Mouse (Mus musculus): ENCODE results near the gene Btbd2. TPM values are rescaled to one million over a fixed set of nuclear protein-coding genes. Genes with fewer than 3 reads are reported as not detected.

Gene Btbd2
- total and polyA plus RNA-seq, 3 experiments: 43.1 to 81.8 TPM; not detected in 1

DNA sequence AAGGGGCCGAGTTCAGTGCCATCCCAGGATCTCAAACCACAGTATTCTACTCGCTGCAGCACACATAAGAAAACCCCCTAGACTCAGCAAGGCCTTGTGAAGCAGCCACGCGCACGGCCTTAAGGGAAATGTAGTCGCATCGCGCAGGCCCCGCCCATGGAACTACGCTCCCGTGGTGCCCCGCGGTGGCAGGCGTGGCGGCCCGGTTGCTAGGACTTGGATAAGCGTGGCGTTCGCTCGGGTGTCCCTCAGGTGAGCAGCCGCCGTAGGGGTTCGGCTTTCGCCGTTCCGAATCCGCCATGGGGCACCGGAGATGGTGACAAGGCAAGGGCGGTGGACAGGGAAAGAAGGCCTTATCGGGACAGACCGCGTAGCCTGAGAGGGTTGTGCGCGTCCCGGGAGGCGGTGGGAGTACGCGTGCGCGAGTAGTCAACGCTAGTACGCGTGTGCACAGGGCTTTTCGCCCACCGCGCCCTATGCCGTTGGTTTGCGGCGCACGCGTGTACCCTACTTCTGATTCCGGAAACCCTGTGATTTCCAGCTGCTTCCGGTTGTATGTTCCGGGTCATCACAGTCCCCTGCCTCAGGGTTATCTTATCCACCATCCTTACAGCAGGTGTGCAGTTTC is 54.1 kb downstream of the Btbd2 start, which contains the start of the genes Scamp4 and Adat3:
Gene Scamp4 (plus strand): TSS at position 175 of the 628 bp plus-strand sequence.
Gene Adat3 (plus strand): TSS at position 183 of the 628 bp plus-strand sequence.
- peak within 1 kb of the TSS; percentile 92 for H3K9ac ChIP-seq (ENCODE audit: control insufficient read depth, low read depth, low read length, poor library complexity, severe bottlenecking)
- H3K27me3 ChIP-seq (ENCODE audit: control insufficient read depth in 1 of 2, insufficient read depth in 2 of 2, low read length in 2 of 2): no peaks in the 10 kb centered on the region
- H3K4me3 ChIP-seq (ENCODE audit: control insufficient read depth in 1 of 2, insufficient read depth in 1 of 2, low read depth in 2 of 2, low read length in 2 of 2): peak within 1 kb of the TSS; percentile 78 to 91
- H3K4me1 ChIP-seq (ENCODE audit: control insufficient read depth in 1 of 2, insufficient read depth in 2 of 2, low read length in 2 of 2): peaks cover 8 to 17% of the 10 kb centered on the region in 2 experiments
- DNase-seq (ENCODE audit: low read depth, low spot score): peak; percentile 98
- peaks cover 37% of the 10 kb centered on the region for H3K79me2 ChIP-seq (ENCODE audit: control insufficient read depth, insufficient read depth, low read length, poor library complexity)
- peaks cover 0 to 15% of the 10 kb centered on the region in 2 experiments; a peak in 2 of 4 replicates for H3K36me3 ChIP-seq (ENCODE audit: control insufficient read depth in 1 of 2, insufficient read depth in 2 of 2, low read length in 2 of 2)
- H3K9me3 ChIP-seq (replicated peaks; ENCODE audit: insufficient read depth, low read length): no peaks in the 10 kb centered on the region
- peak within 1 kb of the TSS; percentile 90 for H3K27ac ChIP-seq (ENCODE audit: control insufficient read depth, low read depth, low read length)
- TF ChIP-seq POLR2A (IDR thresholded peaks at IDR 0.05; ENCODE audit: control insufficient read depth in 1 of 2, insufficient read depth in 1 of 2, low read depth in 1 of 2, low read length in 2 of 2, poor library complexity in 1 of 2) (peak; percentile 82 to 94), CHD1 (IDR thresholded peaks at IDR 0.05; ENCODE audit: low read depth, low read length) (no peak), MEF2A (IDR thresholded peaks at IDR 0.05; ENCODE audit: extremely low read depth, insufficient replicate concordance, low read depth, low read length, poor library complexity, severe bottlenecking) (no peak), MAX (IDR thresholded peaks at IDR 0.05; ENCODE audit: low read length) (peak; percentile 80), NRF1 (IDR thresholded peaks at IDR 0.05; ENCODE audit: insufficient read depth, low read depth, low read length, poor library complexity, severe bottlenecking) (peak; percentile 86), MAZ (IDR thresholded peaks at IDR 0.05; ENCODE audit: low read depth, low read length) (peak; percentile 51; the same call in 1 of the 2 replicates), MAFK (IDR thresholded peaks at IDR 0.05; ENCODE audit: borderline replicate concordance, low read depth, low read length) (no peak), MYC (IDR thresholded peaks at IDR 0.05; ENCODE audit: low read depth, low read length) (peak; percentile 92), ZNF384 (IDR thresholded peaks at IDR 0.05; ENCODE audit: low read depth, low read length) (no peak), ZKSCAN1 (IDR thresholded peaks at IDR 0.05; ENCODE audit: low read depth, low read length) (no peak), ETS1 (IDR thresholded peaks at IDR 0.05; ENCODE audit: low read depth, low read length) (peak; percentile 94), UBTF (IDR thresholded peaks at IDR 0.05; ENCODE audit: borderline replicate concordance, insufficient read depth, low read depth, low read length) (no peak), ZMIZ1 (IDR thresholded peaks at IDR 0.05; ENCODE audit: low read depth, low read length) (peak; percentile 85), JUND (IDR thresholded peaks at IDR 0.05; ENCODE audit: low read depth, low read length) (no peak), GATA1 (IDR thresholded peaks at IDR 0.05; ENCODE audit: low read depth, low read length) (peak; percentile 76), HCFC1 (IDR thresholded peaks at IDR 0.05; ENCODE audit: low read depth, low read length) (peak; percentile 91), NELFE (IDR thresholded peaks at IDR 0.05; ENCODE audit: low read depth, low read length) (peak; percentile 94), ELF1 (IDR thresholded peaks at IDR 0.05; ENCODE audit: low read depth, low read length) (peak; percentile 91), TBP (IDR thresholded peaks at IDR 0.05; ENCODE audit: low read depth, low read length) (peak; percentile 79), POLR2AphosphoS5 (IDR thresholded peaks at IDR 0.05; ENCODE audit: borderline replicate concordance, low read depth, low read length) (no peak), E2F4 (IDR thresholded peaks at IDR 0.05; ENCODE audit: borderline replicate concordance, low read depth, low read length) (no peak), TAL1 (IDR thresholded peaks at IDR 0.05; ENCODE audit: low read length) (peak; percentile 63), RAD21 (IDR thresholded peaks at IDR 0.05; ENCODE audit: low read depth, low read length) (no peak), USF2 (IDR thresholded peaks at IDR 0.05; ENCODE audit: borderline replicate concordance in 1 of 2, insufficient read depth in 1 of 2, low read depth in 1 of 2, low read length in 2 of 2) (no peak), CHD2 (IDR thresholded peaks at IDR 0.05; ENCODE audit: low read length) (no peak), KAT2A (conservative IDR thresholded peaks at IDR 0.05; ENCODE audit: low read depth, low read length) (peak; percentile 69; the same call in 1 of the 2 replicates), BHLHE40 (IDR thresholded peaks at IDR 0.05; ENCODE audit: borderline replicate concordance, low read depth, low read length) (peak; percentile 80; the same call in 1 of the 2 replicates), SIN3A (IDR thresholded peaks at IDR 0.05; ENCODE audit: low read length) (peak; percentile 95), SMC3 (IDR thresholded peaks at IDR 0.05; ENCODE audit: low read depth, low read length) (no peak), POLR2AphosphoS2 (IDR thresholded peaks at IDR 0.05; ENCODE audit: low read length) (peak; percentile 94), CTCF (IDR thresholded peaks at IDR 0.05 in 2 of 3, conservative IDR thresholded peaks at IDR 0.05 in 1 of 3; ENCODE audit: control insufficient read depth in 1 of 3, insufficient read depth in 1 of 3, low read depth in 2 of 3, low read length in 3 of 3, poor library complexity in 1 of 3, severe bottlenecking in 1 of 3) (no peak), EP300 (IDR thresholded peaks at IDR 0.05; ENCODE audit: low read depth in 1 of 2, low read length in 2 of 2) (peak; percentile 35 to 75; a peak in 3 of 4 replicates), USF1 (IDR thresholded peaks at IDR 0.05; ENCODE audit: low read depth, low read length) (0 out of 2 replicates have a peak, but pooled peaks have one; percentile 27), ZC3H11A (IDR thresholded peaks at IDR 0.05; ENCODE audit: low read depth, low read length) (no peak), GABPA (IDR thresholded peaks at IDR 0.05; ENCODE audit: low read depth, low read length) (no peak), TCF12 (IDR thresholded peaks at IDR 0.05; ENCODE audit: low read depth, low read length) (peak; percentile 81)
